Comparison of ENCODE assay signal across 8 mouse cellular contexts in the genomic region with DNA sequence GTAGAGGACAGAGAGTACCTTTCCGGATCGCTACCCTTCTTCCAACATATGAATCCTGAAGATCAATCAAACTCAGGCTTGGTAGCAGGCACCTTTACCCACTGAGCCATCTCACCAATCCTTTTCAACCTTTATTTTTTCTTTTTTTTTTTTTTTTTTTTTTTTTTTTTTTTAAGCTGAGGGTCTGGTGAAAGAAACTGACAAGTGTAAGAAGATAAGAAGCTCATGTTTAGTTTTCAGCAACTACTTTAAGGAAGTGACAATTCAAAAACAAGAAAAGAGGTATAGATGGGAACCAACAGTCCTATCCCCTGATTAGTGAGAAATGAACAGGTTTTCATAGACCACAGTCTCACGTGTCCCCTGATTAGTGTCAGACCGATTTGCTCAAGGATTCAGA. TPM values are rescaled to one million over a fixed set of nuclear protein-coding genes. Genes with fewer than 3 reads are reported as not detected.
DNase-seq lines count a peak whose midpoint lies in the region; ATAC-seq and TF ChIP-seq lines count a peak whose summit lies in the region.

No protein-coding gene starts in this region.

- peaks cover 49% of the 10 kb centered on the region for H3K36me3 ChIP-seq in limb, embryonic 10.5 days
- peaks cover 16% of the 10 kb centered on the region for H3K36me3 ChIP-seq in neural tube, embryonic 14.5 days (ENCODE audit: control insufficient read depth, insufficient read depth, low read length)

- no peak for TF ChIP-seq CTCF in lung, adult 2 months (IDR thresholded peaks at IDR 0.05; ENCODE audit: insufficient read depth, low read length)
- TF ChIP-seq CTCF in embryonic fibroblast, embryonic 13.5 days (IDR thresholded peaks at IDR 0.05; ENCODE audit: borderline replicate concordance, insufficient read depth, low read length) = no peak

- no peak overlapping the region for H3K27ac ChIP-seq in embryonic fibroblast, embryonic 13.5 days (ENCODE audit: insufficient read depth, low read length)
- H3K27ac ChIP-seq in limb, embryonic 10.5 days = no peak overlapping the region
- H3K27ac ChIP-seq in neural tube, embryonic 14.5 days (ENCODE audit: low read depth, low read length) = no peak overlapping the region

- no peak for DNase-seq in lung, adult 2 months
- DNase-seq in lung, postnatal 25 days (ENCODE audit: low spot score) = no peak
- DNase-seq in limb, embryonic 10.5 days (ENCODE audit: low spot score) = no peak
- DNase-seq in ovary, postnatal 36 days (ENCODE audit: low spot score) = no peak
- no peak for DNase-seq in cerebellum, adult 11-12 months

- H3K4me1 ChIP-seq in lung, adult 2 months (ENCODE audit: control insufficient read depth, insufficient read depth, low read length) = no peaks in the 10 kb centered on the region
- H3K4me1 ChIP-seq in embryonic fibroblast, embryonic 13.5 days (ENCODE audit: control insufficient read depth, insufficient read depth, low read length) = no peaks in the 10 kb centered on the region
- 0 out of 2 replicates have a peak, but pooled peaks cover 2% of the 10 kb centered on the region for H3K4me1 ChIP-seq in limb, embryonic 10.5 days
- H3K4me1 ChIP-seq in neural tube, embryonic 14.5 days (ENCODE audit: control insufficient read depth, insufficient read depth, low read length) = no peaks in the 10 kb centered on the region

- H3K27me3 ChIP-seq in limb, embryonic 10.5 days (ENCODE audit: low read depth, poor library complexity, severe bottlenecking) = no peaks in the 10 kb centered on the region
- H3K27me3 ChIP-seq in neural tube, embryonic 14.5 days (ENCODE audit: control insufficient read depth, insufficient read depth, low read length) = no peaks in the 10 kb centered on the region

- TF ChIP-seq POLR2A in lung, adult 2 months (IDR thresholded peaks at IDR 0.05; ENCODE audit: borderline replicate concordance, extremely low read depth, low read depth, low read length) = no peak
- no peak for TF ChIP-seq POLR2A in embryonic fibroblast, embryonic 13.5 days (IDR thresholded peaks at IDR 0.05; ENCODE audit: low read depth, low read length)

- 94% methylated on average over 4 of the region's 4 CpGs for WGBS in lung, adult 2 months
- WGBS in limb, embryonic 10.5 days = 99% methylated on average over 4 of the region's 4 CpGs
- whole genome bisulfite sequencing in neural tube, embryonic 14.5 days = 96% methylated on average over 4 of the region's 4 CpGs

- H3K9me3 ChIP-seq in limb, embryonic 10.5 days (replicated peaks) = peaks cover 21% of the 10 kb centered on the region
- peaks cover 20% of the 10 kb centered on the region for H3K9me3 ChIP-seq in neural tube, embryonic 14.5 days (ENCODE audit: control insufficient read depth, low read length)

- no peak for ATAC-seq in neural tube, embryonic 14.5 days (ENCODE audit: low read depth)
- ATAC-seq in frontal cortex, adult (ENCODE audit: low TSS enrichment) = no peak

- H3K9ac ChIP-seq in neural tube, embryonic 14.5 days (replicated peaks; ENCODE audit: low read depth, low read length) = no peak overlapping the region

- peak overlapping the region; percentile 90 for H3K4me3 ChIP-seq in lung, adult 2 months (replicated peaks; ENCODE audit: extremely low read depth, low read depth, low read length)
- 0 out of 2 replicates have a peak overlapping the region, but pooled peaks have one; percentile 64 for H3K4me3 ChIP-seq in embryonic fibroblast, embryonic 13.5 days (ENCODE audit: insufficient read depth, low read length)
- H3K4me3 ChIP-seq in limb, embryonic 10.5 days = peak overlapping the region; percentile 64
- H3K4me3 ChIP-seq in neural tube, embryonic 14.5 days (ENCODE audit: low read depth, low read length) = peak overlapping the region; percentile 58

- H3K4me2 ChIP-seq in neural tube, embryonic 14.5 days (ENCODE audit: low read depth, low read length) = peak overlapping the region; percentile 58; the same call in 1 of the 2 replicates

RNA-seq across cellular contexts. Expression of gene Zfp110, which starts 1.2 kb away (rescaled TPM):
- polyA plus RNA-seq in lung, adult 2 months (2012; rRNA removed) = 8.9 and 12.1 TPM in 2 replicates
- polyA plus RNA-seq in embryonic fibroblast, embryonic 13.5 days (2011; ENCODE audit: insufficient read length, low read depth, missing spikeins) = 25.6 and 27.3 TPM in 2 replicates
- 30.4 and 32.6 TPM in 2 replicates for polyA plus RNA-seq in limb, embryonic 10.5 days (2016; fragmentation: Nextera tagmentation; extraction: Ambion mirVana)
- polyA plus RNA-seq in neural tube, embryonic 14.5 days (2014; fragmentation: Nextera tagmentation; extraction: Ambion mirVana) = 24.1 and 27.7 TPM in 2 replicates

RNA-seq across cellular contexts. Expression of gene Zfp329, which starts 17.1 kb away (rescaled TPM):
- polyA plus RNA-seq in lung, adult 2 months (2012; rRNA removed) = 0.91 and 2.1 TPM in 2 replicates
- 9.0 and 12.2 TPM in 2 replicates for polyA plus RNA-seq in embryonic fibroblast, embryonic 13.5 days (2011; ENCODE audit: insufficient read length, low read depth, missing spikeins)
- polyA plus RNA-seq in limb, embryonic 10.5 days (2016; fragmentation: Nextera tagmentation; extraction: Ambion mirVana) = 14.8 and 16.8 TPM in 2 replicates
- 41.0 and 42.6 TPM in 2 replicates for polyA plus RNA-seq in neural tube, embryonic 14.5 days (2014; fragmentation: Nextera tagmentation; extraction: Ambion mirVana)

RNA-seq across cellular contexts. Expression of gene Zscan18, which starts 32.3 kb away (rescaled TPM):
- polyA plus RNA-seq in lung, adult 2 months (2012; rRNA removed) = 1.4 and 3.1 TPM in 2 replicates
- 1.5 and 1.9 TPM in 2 replicates for polyA plus RNA-seq in embryonic fibroblast, embryonic 13.5 days (2011; ENCODE audit: insufficient read length, low read depth, missing spikeins)
- 13.8 and 15.7 TPM in 2 replicates for polyA plus RNA-seq in limb, embryonic 10.5 days (2016; fragmentation: Nextera tagmentation; extraction: Ambion mirVana)
- 28.5 and 30.3 TPM in 2 replicates for polyA plus RNA-seq in neural tube, embryonic 14.5 days (2014; fragmentation: Nextera tagmentation; extraction: Ambion mirVana)

RNA-seq across cellular contexts. Expression of gene Zfp128, which starts 45.2 kb away (rescaled TPM):
- polyA plus RNA-seq in lung, adult 2 months (2012; rRNA removed) = 0.74 and 1.2 TPM in 2 replicates
- polyA plus RNA-seq in embryonic fibroblast, embryonic 13.5 days (2011; ENCODE audit: insufficient read length, low read depth, missing spikeins) = 2.9 and 3.4 TPM in 2 replicates
- polyA plus RNA-seq in limb, embryonic 10.5 days (2016; fragmentation: Nextera tagmentation; extraction: Ambion mirVana) = 5.0 and 7.4 TPM in 2 replicates
- 7.4 and 7.9 TPM in 2 replicates for polyA plus RNA-seq in neural tube, embryonic 14.5 days (2014; fragmentation: Nextera tagmentation; extraction: Ambion mirVana)
